In genomic region chr19:9993036-9993656, GRCm38 (mm10) we compare ENCODE assay signal across 8 mouse cellular contexts. TPM values are rescaled to one million over a fixed set of nuclear protein-coding genes. Genes with fewer than 3 reads are reported as not detected.
DNase-seq lines count a peak whose midpoint lies in the region; ATAC-seq and TF ChIP-seq lines count a peak whose summit lies in the region.

No protein-coding gene starts in this region.

- H3K4me1 ChIP-seq in bone marrow macrophage, adult 2 months (ENCODE audit: control insufficient read depth, insufficient read depth, low read length), result peaks cover 5% of the 10 kb centered on the region
- H3K4me1 ChIP-seq in embryonic fibroblast, embryonic 13.5 days (ENCODE audit: control insufficient read depth, insufficient read depth, low read length), result no peaks in the 10 kb centered on the region
- peaks cover 22% of the 10 kb centered on the region for H3K4me1 ChIP-seq in heart, embryonic 10.5 days
- H3K4me1 ChIP-seq in kidney, embryonic 14.5 days (ENCODE audit: control insufficient read depth, insufficient read depth, low read length), result peaks cover 4% of the 10 kb centered on the region; the same call in 1 of the 2 replicates
- peaks cover 9% of the 10 kb centered on the region for H3K4me1 ChIP-seq in limb, embryonic 15.5 days
- H3K4me1 ChIP-seq in midbrain, postnatal 0 days (ENCODE audit: insufficient read depth, low read length), result no peaks in the 10 kb centered on the region

- no peak overlapping the region for H3K27ac ChIP-seq in bone marrow macrophage, adult 2 months (ENCODE audit: insufficient read depth, low read depth, low read length)
- H3K27ac ChIP-seq in embryonic fibroblast, embryonic 13.5 days (ENCODE audit: insufficient read depth, low read length), result no peak overlapping the region
- H3K27ac ChIP-seq in heart, embryonic 10.5 days, result peak overlapping the region; percentile 54
- no peak overlapping the region for H3K27ac ChIP-seq in kidney, embryonic 14.5 days (ENCODE audit: low read depth, low read length)
- no peak overlapping the region for H3K27ac ChIP-seq in limb, embryonic 15.5 days
- H3K27ac ChIP-seq in midbrain, postnatal 0 days (ENCODE audit: low read depth, low read length), result no peak overlapping the region

- H3K27me3 ChIP-seq in heart, embryonic 10.5 days (ENCODE audit: insufficient read depth, poor library complexity, severe bottlenecking), result 0 out of 2 replicates have a peak, but pooled peaks cover 12% of the 10 kb centered on the region
- H3K27me3 ChIP-seq in kidney, embryonic 14.5 days (ENCODE audit: control insufficient read depth, insufficient read depth, low read length), result no peaks in the 10 kb centered on the region
- no peaks in the 10 kb centered on the region for H3K27me3 ChIP-seq in limb, embryonic 15.5 days
- no peaks in the 10 kb centered on the region for H3K27me3 ChIP-seq in midbrain, postnatal 0 days (ENCODE audit: insufficient read depth, low read length)

- H3K4me3 ChIP-seq in bone marrow macrophage, adult 2 months (ENCODE audit: insufficient read depth, low read length), result no peak overlapping the region
- H3K4me3 ChIP-seq in embryonic fibroblast, embryonic 13.5 days (ENCODE audit: insufficient read depth, low read length), result no peak overlapping the region
- H3K4me3 ChIP-seq in heart, embryonic 10.5 days, result peak overlapping the region; percentile 51
- peak overlapping the region; percentile 28 for H3K4me3 ChIP-seq in kidney, embryonic 14.5 days (ENCODE audit: low read length)
- peak overlapping the region; percentile 32 for H3K4me3 ChIP-seq in limb, embryonic 15.5 days
- peak overlapping the region; percentile 23 for H3K4me3 ChIP-seq in midbrain, postnatal 0 days (ENCODE audit: low read depth, low read length)

- no peaks in the 10 kb centered on the region for H3K36me3 ChIP-seq in heart, embryonic 10.5 days
- no peaks in the 10 kb centered on the region for H3K36me3 ChIP-seq in kidney, embryonic 14.5 days (ENCODE audit: control insufficient read depth, insufficient read depth, low read length)
- H3K36me3 ChIP-seq in limb, embryonic 15.5 days, result no peaks in the 10 kb centered on the region
- no peaks in the 10 kb centered on the region for H3K36me3 ChIP-seq in midbrain, postnatal 0 days (ENCODE audit: insufficient read depth, low read length)

- whole genome bisulfite sequencing in heart, embryonic 10.5 days, result 5% methylated on average over 17 of the region's 17 CpGs
- 4% methylated on average over 17 of the region's 17 CpGs for WGBS in kidney, embryonic 14.5 days
- WGBS in limb, embryonic 15.5 days, result 9% methylated on average over 17 of the region's 17 CpGs
- 6% methylated on average over 17 of the region's 17 CpGs for WGBS in midbrain, postnatal 0 days

- H3K9ac ChIP-seq in kidney, embryonic 14.5 days (ENCODE audit: low read depth, low read length), result peak overlapping the region; percentile 14; the same call in 1 of the 2 replicates
- H3K9ac ChIP-seq in limb, embryonic 15.5 days, result peak overlapping the region; percentile 15; the same call in 1 of the 2 replicates
- peak overlapping the region; percentile 42 for H3K9ac ChIP-seq in midbrain, postnatal 0 days (replicated peaks; ENCODE audit: low read length, poor library complexity, severe bottlenecking)

- TF ChIP-seq CTCF in bone marrow macrophage, adult 2 months (IDR thresholded peaks at IDR 0.05; ENCODE audit: low read depth, low read length), result peak; percentile 63; the same call in 1 of the 2 replicates
- TF ChIP-seq CTCF in embryonic fibroblast, embryonic 13.5 days (IDR thresholded peaks at IDR 0.05; ENCODE audit: borderline replicate concordance, insufficient read depth, low read length), result peak; percentile 48
- TF ChIP-seq CTCF in midbrain, postnatal 0 days (IDR thresholded peaks at IDR 0.05), result peak; percentile 87

- no peaks in the 10 kb centered on the region for H3K9me3 ChIP-seq in heart, embryonic 10.5 days
- H3K9me3 ChIP-seq in kidney, embryonic 14.5 days (ENCODE audit: control insufficient read depth, low read length), result no peaks in the 10 kb centered on the region
- no peaks in the 10 kb centered on the region for H3K9me3 ChIP-seq in limb, embryonic 15.5 days
- no peaks in the 10 kb centered on the region for H3K9me3 ChIP-seq in midbrain, postnatal 0 days (ENCODE audit: low read length)

- DNase-seq in 416B (ENCODE audit: low read depth), result peak; percentile 93
- peak; percentile 94 for DNase-seq in heart, embryonic 10.5 days (ENCODE audit: low spot score)
- DNase-seq in midbrain, postnatal 0 days (ENCODE audit: low spot score), result peak; percentile 86
- DNase-seq in spleen, postnatal 10 days (ENCODE audit: low spot score in 2 of 2), result peak; percentile 83 to 92

- peak overlapping the region; percentile 38 for H3K4me2 ChIP-seq in kidney, embryonic 14.5 days (replicated peaks; ENCODE audit: low read depth, low read length)
- peak overlapping the region; percentile 44 for H3K4me2 ChIP-seq in limb, embryonic 15.5 days
- peak overlapping the region; percentile 39 for H3K4me2 ChIP-seq in midbrain, postnatal 0 days (ENCODE audit: low read depth, low read length, poor library complexity, severe bottlenecking)

- TF ChIP-seq POLR2A in bone marrow macrophage, adult 2 months (IDR thresholded peaks at IDR 0.05; ENCODE audit: borderline replicate concordance, low read depth, low read length), result no peak
- no peak for TF ChIP-seq POLR2A in embryonic fibroblast, embryonic 13.5 days (IDR thresholded peaks at IDR 0.05; ENCODE audit: low read depth, low read length)

- ATAC-seq in kidney, embryonic 14.5 days (ENCODE audit: low FRiP score, low TSS enrichment), result peak; percentile 89
- peak; percentile 75 for ATAC-seq in limb, embryonic 15.5 days (ENCODE audit: insufficient number of reproducible peaks, low FRiP score, low TSS enrichment, low read depth)
- peak; percentile 90 for ATAC-seq in midbrain, postnatal 0 days (ENCODE audit: low FRiP score)

RNA-seq across cellular contexts. Expression of gene Best1, which starts 8.3 kb away (rescaled TPM):
- 0.44 and 2.3 TPM in 2 replicates for polyA plus RNA-seq in bone marrow macrophage, adult 2 months (2012; ENCODE audit: insufficient read depth, insufficient read length, missing spikeins)
- polyA plus RNA-seq in embryonic fibroblast, embryonic 13.5 days (2011; ENCODE audit: insufficient read length, low read depth, missing spikeins), result 0.33 and 0.60 TPM in 2 replicates
- 0.73 and 0.95 TPM in 2 replicates for polyA plus RNA-seq in heart, embryonic 10.5 days (2016; fragmentation: Nextera tagmentation; extraction: Ambion mirVana)
- 1.1 and 1.2 TPM in 2 replicates for polyA plus RNA-seq in kidney, embryonic 14.5 days (2014; fragmentation: Nextera tagmentation; extraction: Ambion mirVana)
- polyA plus RNA-seq in limb, embryonic 15.5 days (2015; fragmentation: Nextera tagmentation; extraction: Ambion mirVana), result 1.9 and 2.1 TPM in 2 replicates
- 2.5 and 4.1 TPM in 2 replicates for total RNA-seq in midbrain, postnatal 0 days (2014; rRNA removed)
- polyA plus RNA-seq in midbrain, postnatal 0 days (2015; fragmentation: Nextera tagmentation; extraction: Ambion mirVana), result 2.9 and 3.5 TPM in 2 replicates

RNA-seq across cellular contexts. Expression of gene Rab3il1, which starts 8.3 kb away (rescaled TPM):
- polyA plus RNA-seq in bone marrow macrophage, adult 2 months (2012; ENCODE audit: insufficient read depth, insufficient read length, missing spikeins), result 156 and 178 TPM in 2 replicates
- 6.5 and 18.2 TPM in 2 replicates for polyA plus RNA-seq in embryonic fibroblast, embryonic 13.5 days (2011; ENCODE audit: insufficient read length, low read depth, missing spikeins)
- polyA plus RNA-seq in heart, embryonic 10.5 days (2016; fragmentation: Nextera tagmentation; extraction: Ambion mirVana), result 51.5 and 57.6 TPM in 2 replicates
- polyA plus RNA-seq in kidney, embryonic 14.5 days (2014; fragmentation: Nextera tagmentation; extraction: Ambion mirVana), result 20.3 and 26.2 TPM in 2 replicates
- polyA plus RNA-seq in limb, embryonic 15.5 days (2015; fragmentation: Nextera tagmentation; extraction: Ambion mirVana), result 44.8 and 45.1 TPM in 2 replicates
- total RNA-seq in midbrain, postnatal 0 days (2014; rRNA removed), result 20.6 and 23.3 TPM in 2 replicates
- 21.7 and 23.5 TPM in 2 replicates for polyA plus RNA-seq in midbrain, postnatal 0 days (2015; fragmentation: Nextera tagmentation; extraction: Ambion mirVana)

RNA-seq across cellular contexts. Expression of gene Fth1, which starts 12.7 kb away (rescaled TPM):
- 20,335 and 20,363 TPM in 2 replicates for polyA plus RNA-seq in bone marrow macrophage, adult 2 months (2012; ENCODE audit: insufficient read depth, insufficient read length, missing spikeins)
- polyA plus RNA-seq in embryonic fibroblast, embryonic 13.5 days (2011; ENCODE audit: insufficient read length, low read depth, missing spikeins), result 1,225 and 1,491 TPM in 2 replicates
- polyA plus RNA-seq in heart, embryonic 10.5 days (2016; fragmentation: Nextera tagmentation; extraction: Ambion mirVana), result 1,706 and 1,823 TPM in 2 replicates
- 1,412 and 1,461 TPM in 2 replicates for polyA plus RNA-seq in kidney, embryonic 14.5 days (2014; fragmentation: Nextera tagmentation; extraction: Ambion mirVana)
- 1,462 and 1,539 TPM in 2 replicates for polyA plus RNA-seq in limb, embryonic 15.5 days (2015; fragmentation: Nextera tagmentation; extraction: Ambion mirVana)
- 337 and 436 TPM in 2 replicates for total RNA-seq in midbrain, postnatal 0 days (2014; rRNA removed)
- polyA plus RNA-seq in midbrain, postnatal 0 days (2015; fragmentation: Nextera tagmentation; extraction: Ambion mirVana), result 2,585 and 2,689 TPM in 2 replicates

RNA-seq across cellular contexts. Expression of gene Fads3, which starts 48.2 kb away (rescaled TPM):
- polyA plus RNA-seq in bone marrow macrophage, adult 2 months (2012; ENCODE audit: insufficient read depth, insufficient read length, missing spikeins), result 4.6 and 6.5 TPM in 2 replicates
- polyA plus RNA-seq in embryonic fibroblast, embryonic 13.5 days (2011; ENCODE audit: insufficient read length, low read depth, missing spikeins), result 115 and 142 TPM in 2 replicates
- 16.5 and 19.0 TPM in 2 replicates for polyA plus RNA-seq in heart, embryonic 10.5 days (2016; fragmentation: Nextera tagmentation; extraction: Ambion mirVana)
- polyA plus RNA-seq in kidney, embryonic 14.5 days (2014; fragmentation: Nextera tagmentation; extraction: Ambion mirVana), result 8.3 and 10.4 TPM in 2 replicates
- polyA plus RNA-seq in limb, embryonic 15.5 days (2015; fragmentation: Nextera tagmentation; extraction: Ambion mirVana), result 12.7 and 17.1 TPM in 2 replicates
- 74.6 and 92.8 TPM in 2 replicates for total RNA-seq in midbrain, postnatal 0 days (2014; rRNA removed)
- 38.8 and 39.2 TPM in 2 replicates for polyA plus RNA-seq in midbrain, postnatal 0 days (2015; fragmentation: Nextera tagmentation; extraction: Ambion mirVana)

Comparison
In these comparisons a context has a peak if more than half of its experiments do, and no peak if none do; other contexts are left out.
1. H3K4me3 ChIP-seq: peak in heart, embryonic 10.5 days (single experiment), kidney, embryonic 14.5 days (single experiment), limb, embryonic 15.5 days (single experiment) and midbrain, postnatal 0 days (single experiment); none in bone marrow macrophage, adult 2 months (single experiment) and embryonic fibroblast, embryonic 13.5 days (single experiment).
2. Peak in every context shown above with its lines, with median percentiles within 50 percentile points of each other: DNase-seq, CTCF ChIP-seq, ATAC-seq, H3K4me2 ChIP-seq and H3K9ac ChIP-seq.